Mouse (Mus musculus): ENCODE measurements around the gene Tmem266.

GRCm38 (mm10) chr9:55325061-55325460 is 1.7 kb upstream of the Tmem266 start:
- TF ChIP-seq CTCF (IDR thresholded peaks at IDR 0.05; ENCODE audit: control insufficient read depth, insufficient read depth, insufficient replicate concordance, low read depth, low read length) (no peak), POLR2A (IDR thresholded peaks at IDR 0.05; ENCODE audit: control insufficient read depth, low read depth, low read length) (no peak)
